Mouse (Mus musculus): ENCODE results near the gene Dusp3. TPM values are rescaled to one million over a fixed set of nuclear protein-coding genes. Genes with fewer than 3 reads are reported as not detected.

Gene Dusp3
- total RNA-seq (2023): 29.5 to 31.8 TPM (median 30.8 TPM) in 4 replicates

DNA sequence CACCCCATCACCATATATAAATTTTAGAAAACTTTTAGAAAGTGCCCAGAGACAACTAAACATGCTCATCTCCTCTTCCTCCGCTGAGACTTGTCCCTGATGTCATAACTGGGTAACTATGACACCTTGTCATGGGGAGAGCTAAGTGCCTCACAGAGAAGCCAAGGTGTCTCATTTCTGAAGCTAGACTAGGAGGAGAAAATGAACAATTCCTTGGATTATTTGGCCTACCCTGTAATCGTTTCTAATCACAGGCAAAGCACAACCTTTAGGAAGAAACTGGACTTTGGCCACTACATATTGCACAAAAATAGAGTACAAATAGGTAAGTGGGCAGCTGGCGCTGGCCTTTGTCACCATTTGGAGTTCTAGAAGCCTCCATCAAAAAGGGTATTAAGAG is at the start of gene Dusp3:
Dusp3 (minus strand) TSS at position 101 of the 400 bp plus-strand sequence.

GRCm38 (mm10) chr11:102028087-102028816 is 41.4 kb upstream of the Dusp3 start, which contains the start of gene Mpp3:
TSS of gene Mpp3 (minus strand) at chr11:102028461.

GRCm38 (mm10) chr11:101984054-101985025 is 2.5 kb downstream of the Dusp3 start, which contains the start of gene Cfap97d1:
TSS of gene Cfap97d1 (plus strand) at chr11:101984279.

DNA sequence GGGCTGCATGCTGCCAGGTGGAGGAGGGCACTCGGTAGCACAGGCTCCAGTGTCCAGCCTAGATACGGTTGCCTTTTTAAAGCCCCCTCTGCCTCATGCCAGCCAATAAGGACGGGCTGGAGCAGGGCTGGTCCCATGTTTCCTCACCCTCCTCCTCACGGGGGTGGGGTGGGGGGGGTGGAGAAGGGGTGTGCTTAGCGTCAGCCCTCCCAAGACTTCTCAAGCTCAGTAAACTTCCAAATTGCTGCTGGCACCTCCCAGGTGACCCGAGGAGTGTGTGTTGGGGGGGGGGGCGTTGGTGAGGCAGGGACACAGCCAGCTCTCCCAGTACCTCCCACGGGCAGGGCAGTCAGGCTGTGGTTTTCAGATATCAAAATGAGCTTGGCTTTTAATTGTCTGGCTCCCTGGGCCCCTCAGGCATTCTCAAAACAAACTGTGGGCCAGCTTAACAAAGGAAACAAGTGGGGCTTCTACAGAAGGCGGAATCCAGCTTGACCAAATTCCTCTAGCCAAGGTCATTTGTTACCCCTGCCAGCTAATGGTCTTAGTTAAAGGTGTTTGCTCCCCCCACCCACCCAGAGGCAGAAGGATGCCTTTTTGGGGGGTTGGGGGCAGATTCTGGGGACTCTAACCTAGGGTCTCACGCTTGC is 19.7 kb downstream of the Dusp3 start, which contains the start of gene Sost:
Sost (minus strand) TSS at position 51 of the 650 bp plus-strand sequence.

Other genes starting within 250 kb of the Dusp3 start
- gene Etv4, start 201.6 kb downstream of the Dusp3 start, total RNA-seq (2023): not detected in 4 replicates
- gene Meox1, start 92.6 kb downstream of the Dusp3 start, total RNA-seq (2023): 0.43 to 0.72 TPM (median 0.60 TPM) in 4 replicates
- gene Sost, start 20.0 kb downstream of the Dusp3 start, total RNA-seq (2023): not detected in 4 replicates
- gene Cfap97d1, start 2.7 kb downstream of the Dusp3 start, total RNA-seq (2023): not detected in 4 replicates
- not detected in 4 replicates for gene Mpp3, start 41.4 kb upstream of the Dusp3 start, total RNA-seq (2023)
- 0.33 TPM in 1 of 4 replicates, not detected in the others for gene Cd300lg, start 54.5 kb upstream of the Dusp3 start, total RNA-seq (2023)
- gene Mpp2, start 101.5 kb upstream of the Dusp3 start, total RNA-seq (2023): not detected in 4 replicates
- not detected in 4 replicates for gene Ppy, start 114.3 kb upstream of the Dusp3 start, total RNA-seq (2023)
- not detected in 4 replicates for gene Pyy, start 120.8 kb upstream of the Dusp3 start, total RNA-seq (2023)
- gene Nags, start 158.5 kb upstream of the Dusp3 start, total RNA-seq (2023): not detected in 4 replicates
- 6.5 to 9.5 TPM (median 6.8 TPM) in 4 replicates for gene Tmem101, start 169.4 kb upstream of the Dusp3 start, total RNA-seq (2023)
- 55.4 to 61.7 TPM (median 58.0 TPM) in 4 replicates for gene Lsm12, start 198.3 kb upstream of the Dusp3 start, total RNA-seq (2023)
- 46.3 to 53.9 TPM (median 49.4 TPM) in 4 replicates for gene G6pc3, start 202.6 kb upstream of the Dusp3 start, total RNA-seq (2023)
- gene Hdac5, start 243.2 kb upstream of the Dusp3 start, total RNA-seq (2023): 128 to 150 TPM (median 136 TPM) in 4 replicates

All from B cell, adult 62 days (primary cell).